Mouse (Mus musculus): Measurements from ENCODE around the gene Prkcsh. TPM values are rescaled to one million over a fixed set of nuclear protein-coding genes. Genes with fewer than 3 reads are reported as not detected.

Gene Prkcsh
- polyA plus RNA-seq, 1 experiment, result 35.2 TPM

DNA sequence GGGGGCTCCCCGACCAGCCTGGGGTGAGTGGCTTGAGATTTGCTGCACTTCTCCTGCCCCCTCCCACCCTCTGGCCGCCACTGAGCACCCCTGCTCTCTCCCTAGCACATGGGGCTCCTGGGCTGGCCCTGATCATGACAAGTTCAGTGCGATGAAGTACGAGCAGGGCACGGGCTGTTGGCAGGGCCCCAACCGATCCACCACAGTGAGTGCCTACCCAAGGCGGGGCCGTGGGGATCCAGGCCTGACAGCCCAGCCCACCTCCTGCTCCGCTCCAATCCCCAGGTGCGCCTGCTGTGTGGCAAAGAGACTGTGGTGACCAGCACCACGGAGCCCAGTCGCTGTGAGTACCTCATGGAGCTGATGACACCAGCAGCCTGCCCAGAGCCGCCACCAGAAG lies 10.1 kb downstream of the Prkcsh start:
- WGBS, result 93% methylated on average over 13 of the region's 13 CpGs
- H3K27ac ChIP-seq (ENCODE audit: control insufficient read depth, insufficient read depth, low read depth, low read length, poor library complexity), result no peak overlapping the region
- TF ChIP-seq CTCF (IDR thresholded peaks at IDR 0.05; ENCODE audit: control insufficient read depth, insufficient read depth, low read length), result no peak
- no peak for TF ChIP-seq POLR2A (IDR thresholded peaks at IDR 0.05; ENCODE audit: borderline replicate concordance, control insufficient read depth, low read depth, low read length)
- no peak overlapping the region for H3K4me3 ChIP-seq (replicated peaks; ENCODE audit: control insufficient read depth, low read depth, low read length)
- H3K4me1 ChIP-seq (ENCODE audit: control insufficient read depth, insufficient read depth, low read length), result no peaks in the 10 kb centered on the region

DNA sequence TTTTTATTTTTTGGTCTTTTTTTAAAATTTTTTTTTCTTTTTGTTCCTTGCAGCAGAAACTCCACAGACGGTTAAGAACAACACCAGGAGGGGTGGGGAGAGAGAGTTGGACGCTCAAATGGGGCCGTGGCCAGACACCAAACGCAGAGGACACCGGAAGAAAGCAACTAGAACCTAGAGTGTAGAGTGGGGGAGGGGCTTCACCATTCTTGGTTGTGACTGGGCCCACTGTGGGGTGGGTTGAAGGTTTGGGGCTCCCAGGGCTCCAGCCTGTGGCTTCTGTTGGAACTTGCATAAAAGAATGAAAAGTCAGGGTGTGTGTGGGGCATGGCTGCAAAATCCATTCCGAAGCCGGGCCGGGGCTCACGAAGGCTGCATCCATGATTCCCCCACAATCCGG lies 13.6 kb downstream of the Prkcsh start:
- WGBS, result 65% methylated on average over 10 of the region's 10 CpGs
- TF ChIP-seq CTCF (IDR thresholded peaks at IDR 0.05; ENCODE audit: control insufficient read depth, insufficient read depth, low read length), result no peak
- TF ChIP-seq POLR2A (IDR thresholded peaks at IDR 0.05; ENCODE audit: borderline replicate concordance, control insufficient read depth, low read depth, low read length), result no peak
- H3K4me3 ChIP-seq (replicated peaks; ENCODE audit: control insufficient read depth, low read depth, low read length), result no peak overlapping the region
- no peaks in the 10 kb centered on the region for H3K4me1 ChIP-seq (ENCODE audit: control insufficient read depth, insufficient read depth, low read length)
- no peak overlapping the region for H3K27ac ChIP-seq (ENCODE audit: control insufficient read depth, insufficient read depth, low read depth, low read length, poor library complexity)

DNA sequence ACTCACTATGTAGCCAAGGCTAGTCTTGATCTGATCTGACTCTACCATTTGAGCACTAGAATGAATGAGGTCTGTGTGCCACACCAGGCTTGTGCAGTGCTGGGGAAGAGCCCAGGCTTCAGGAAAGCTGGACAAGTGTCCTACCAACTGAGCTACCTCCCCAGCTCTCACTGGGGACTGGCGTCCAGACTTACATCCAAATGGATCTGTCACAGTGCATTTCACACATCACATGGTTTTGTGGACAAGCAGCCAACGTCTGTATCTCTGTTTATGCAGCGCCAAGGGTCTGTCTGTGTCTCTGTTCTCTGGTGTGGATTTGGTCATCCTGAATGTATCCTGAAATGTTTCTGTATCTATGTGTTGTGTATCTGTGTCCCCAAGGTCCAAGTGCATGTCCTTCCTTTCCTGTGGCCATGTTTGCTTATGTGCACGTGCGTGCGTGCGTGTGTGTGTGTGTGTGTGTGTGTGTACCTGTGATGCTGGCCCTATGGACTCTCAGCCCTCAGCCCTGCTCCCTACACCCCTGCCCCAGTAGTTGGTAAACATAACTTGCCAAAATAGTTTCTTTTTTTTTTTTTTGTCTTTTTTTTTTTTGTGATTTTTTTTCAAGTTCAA lies 14.7 kb downstream of the Prkcsh start:
- TF ChIP-seq POLR2A (IDR thresholded peaks at IDR 0.05; ENCODE audit: borderline replicate concordance, control insufficient read depth, low read depth, low read length) (no peak), CTCF (IDR thresholded peaks at IDR 0.05; ENCODE audit: control insufficient read depth, insufficient read depth, low read length) (no peak)
- no peak overlapping the region for H3K27ac ChIP-seq (ENCODE audit: control insufficient read depth, insufficient read depth, low read depth, low read length, poor library complexity)
- WGBS, result 83% methylated on average over 7 of the region's 7 CpGs
- no peak overlapping the region for H3K4me3 ChIP-seq (replicated peaks; ENCODE audit: control insufficient read depth, low read depth, low read length)
- no peaks in the 10 kb centered on the region for H3K4me1 ChIP-seq (ENCODE audit: control insufficient read depth, insufficient read depth, low read length)

DNA sequence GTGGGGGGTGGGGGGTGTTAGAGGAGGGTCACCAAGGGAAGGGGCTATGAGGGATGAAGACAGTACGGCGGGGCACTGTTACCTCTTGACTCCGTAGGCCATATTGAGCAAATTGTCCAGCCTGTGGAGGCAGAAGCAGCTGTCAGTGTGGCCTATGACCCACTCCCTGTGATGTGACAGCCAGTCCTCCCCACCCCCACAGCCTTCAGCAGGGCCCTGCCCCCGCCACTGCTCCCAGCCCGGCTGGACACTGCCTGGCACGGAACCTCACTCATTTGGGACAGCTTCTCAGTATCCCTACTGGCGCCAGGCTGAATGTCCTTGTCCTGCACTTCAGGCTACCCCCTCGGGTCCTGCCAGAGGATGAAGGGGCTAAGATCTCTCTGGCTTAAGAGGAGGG lies 22.0 kb downstream of the Prkcsh start:
- TF ChIP-seq POLR2A (IDR thresholded peaks at IDR 0.05; ENCODE audit: borderline replicate concordance, control insufficient read depth, low read depth, low read length), result no peak
- no peak for TF ChIP-seq CTCF (IDR thresholded peaks at IDR 0.05; ENCODE audit: control insufficient read depth, insufficient read depth, low read length)
- 80% methylated on average over 8 of the region's 8 CpGs for WGBS
- no peak overlapping the region for H3K27ac ChIP-seq (ENCODE audit: control insufficient read depth, insufficient read depth, low read depth, low read length, poor library complexity)
- H3K4me3 ChIP-seq (replicated peaks; ENCODE audit: control insufficient read depth, low read depth, low read length), result no peak overlapping the region
- no peaks in the 10 kb centered on the region for H3K4me1 ChIP-seq (ENCODE audit: control insufficient read depth, insufficient read depth, low read length)

DNA sequence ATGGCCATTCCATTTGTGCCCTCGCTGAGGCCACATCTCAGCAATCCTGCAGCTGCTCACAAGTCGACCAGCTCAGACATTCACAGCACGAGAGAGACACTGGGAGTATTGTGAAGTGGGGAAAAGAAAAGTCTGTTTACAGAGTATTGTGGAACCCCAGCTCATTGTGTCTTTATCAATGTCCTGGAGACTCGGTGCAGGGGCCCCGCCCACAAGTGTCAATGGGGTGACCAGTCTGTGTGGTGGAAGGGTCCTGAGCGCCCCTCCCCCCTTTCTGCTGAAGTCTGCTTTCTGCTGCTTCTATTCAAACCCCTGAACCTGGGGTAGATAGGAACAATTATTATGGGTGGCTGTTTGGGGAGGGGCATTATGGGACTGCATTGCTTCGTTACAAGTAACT lies 25.9 kb downstream of the Prkcsh start:
- TF ChIP-seq POLR2A (IDR thresholded peaks at IDR 0.05; ENCODE audit: borderline replicate concordance, control insufficient read depth, low read depth, low read length) (no peak), CTCF (IDR thresholded peaks at IDR 0.05; ENCODE audit: control insufficient read depth, insufficient read depth, low read length) (no peak)
- H3K4me3 ChIP-seq (replicated peaks; ENCODE audit: control insufficient read depth, low read depth, low read length), result no peak overlapping the region
- no peak overlapping the region for H3K27ac ChIP-seq (ENCODE audit: control insufficient read depth, insufficient read depth, low read depth, low read length, poor library complexity)
- 63% methylated on average over 7 of the region's 7 CpGs for WGBS
- H3K4me1 ChIP-seq (ENCODE audit: control insufficient read depth, insufficient read depth, low read length), result no peaks in the 10 kb centered on the region

DNA sequence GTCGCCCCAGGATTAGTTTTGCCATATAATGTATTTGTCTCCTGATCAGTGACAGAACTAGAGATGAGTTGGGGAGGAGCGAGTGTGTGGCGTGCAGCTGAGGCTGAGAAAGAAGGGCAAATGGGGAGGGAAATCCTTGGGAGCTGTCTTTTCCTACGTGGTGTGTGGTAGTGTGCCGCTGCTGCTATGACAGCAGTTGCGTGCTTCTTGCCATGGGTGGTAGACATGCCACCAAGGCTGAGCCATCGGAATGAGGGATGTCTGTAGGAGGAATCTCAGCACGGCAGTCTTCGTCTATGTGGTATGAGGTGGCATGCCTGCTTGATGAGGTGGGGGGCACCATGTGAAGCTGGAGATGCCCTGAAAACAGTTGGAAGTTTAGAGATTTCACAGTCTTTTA lies 27.8 kb downstream of the Prkcsh start:
- 85% methylated on average over 9 of the region's 9 CpGs for WGBS
- Histone ChIP-seq H3K4me1 (ENCODE audit: control insufficient read depth, insufficient read depth, low read length) (no peaks in the 10 kb centered on the region), H3K27ac (ENCODE audit: control insufficient read depth, insufficient read depth, low read depth, low read length, poor library complexity) (no peak overlapping the region), H3K4me3 (replicated peaks; ENCODE audit: control insufficient read depth, low read depth, low read length) (no peak overlapping the region)
- TF ChIP-seq POLR2A (IDR thresholded peaks at IDR 0.05; ENCODE audit: borderline replicate concordance, control insufficient read depth, low read depth, low read length), result no peak
- no peak for TF ChIP-seq CTCF (IDR thresholded peaks at IDR 0.05; ENCODE audit: control insufficient read depth, insufficient read depth, low read length)

DNA sequence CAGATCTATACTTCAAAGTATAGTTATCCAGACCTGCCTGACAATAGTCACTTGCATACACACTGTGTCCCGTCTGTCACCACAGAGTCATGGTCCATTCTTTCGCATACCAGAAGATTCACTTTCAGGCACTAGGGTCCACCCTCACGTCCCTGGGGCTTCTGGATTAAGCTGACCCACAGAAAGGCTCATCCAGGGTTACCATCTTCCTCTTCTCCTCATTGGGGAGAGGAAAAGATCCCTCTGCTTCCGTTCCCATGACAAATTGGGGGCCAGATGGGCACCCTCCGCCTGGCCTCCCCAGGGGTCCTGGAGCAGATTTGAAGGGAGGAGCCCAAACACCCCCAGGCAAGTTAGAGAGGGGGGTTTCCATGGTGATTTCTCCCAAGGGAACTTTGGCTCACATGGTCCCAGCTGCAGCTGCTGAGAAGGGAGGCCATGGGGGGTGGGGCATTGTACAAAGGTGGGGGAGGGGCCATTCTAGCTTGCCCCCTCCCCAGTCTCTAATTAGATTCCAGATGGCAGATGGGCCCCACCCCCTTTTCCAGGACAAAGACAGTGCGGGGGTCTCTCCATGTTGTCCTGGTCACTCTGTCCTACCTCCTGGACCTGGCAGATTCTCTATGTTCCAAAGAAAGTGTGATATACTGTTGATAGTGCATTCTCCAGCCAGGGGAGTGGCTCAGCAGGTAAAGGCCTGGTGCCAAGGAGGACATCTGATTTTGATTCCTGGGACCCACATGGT lies 32.9 kb downstream of the Prkcsh start:
- 69% methylated on average over 6 of the region's 6 CpGs for WGBS
- no peak overlapping the region for H3K4me3 ChIP-seq (replicated peaks; ENCODE audit: control insufficient read depth, low read depth, low read length)
- TF ChIP-seq POLR2A (IDR thresholded peaks at IDR 0.05; ENCODE audit: borderline replicate concordance, control insufficient read depth, low read depth, low read length) (no peak), CTCF (IDR thresholded peaks at IDR 0.05; ENCODE audit: control insufficient read depth, insufficient read depth, low read length) (no peak)

DNA sequence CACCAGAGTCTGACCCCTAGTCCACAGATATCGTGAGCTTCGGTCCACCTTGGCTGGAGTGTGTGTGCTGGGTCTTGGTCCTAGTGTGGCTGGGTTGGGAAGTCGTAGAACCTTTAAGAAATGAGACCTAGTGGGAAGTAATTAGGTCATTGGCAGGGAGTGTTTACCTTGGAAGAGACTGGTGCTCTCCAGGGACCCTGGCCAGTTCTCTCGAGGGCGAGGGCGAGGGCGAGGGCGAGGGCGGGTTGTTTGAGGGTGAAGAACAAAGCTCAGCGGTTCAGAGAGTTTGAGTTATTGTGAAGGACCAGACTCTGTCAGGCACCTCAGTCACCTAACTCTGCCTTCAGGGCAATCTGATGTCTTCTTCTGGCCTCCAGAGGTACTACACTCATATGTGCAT lies 35.2 kb downstream of the Prkcsh start:
- Histone ChIP-seq H3K4me3 (replicated peaks; ENCODE audit: control insufficient read depth, low read depth, low read length) (no peak overlapping the region), H3K4me1 (ENCODE audit: control insufficient read depth, insufficient read depth, low read length) (no peaks in the 10 kb centered on the region), H3K27ac (ENCODE audit: control insufficient read depth, insufficient read depth, low read depth, low read length, poor library complexity) (no peak overlapping the region)
- WGBS, result 79% methylated on average over 10 of the region's 10 CpGs
- no peak for TF ChIP-seq POLR2A (IDR thresholded peaks at IDR 0.05; ENCODE audit: borderline replicate concordance, control insufficient read depth, low read depth, low read length)
- no peak for TF ChIP-seq CTCF (IDR thresholded peaks at IDR 0.05; ENCODE audit: control insufficient read depth, insufficient read depth, low read length)

More for the DNA sequence above, 32.9 kb downstream of the Prkcsh start:
- Histone ChIP-seq H3K27ac (ENCODE audit: control insufficient read depth, insufficient read depth, low read depth, low read length, poor library complexity) (no peak overlapping the region), H3K4me1 (ENCODE audit: control insufficient read depth, insufficient read depth, low read length) (no peaks in the 10 kb centered on the region)
